Mouse (Mus musculus) hindbrain, embryonic 13.5 days (tissue): Measurements from ENCODE around the gene Osbpl2. TPM values are rescaled to one million over a fixed set of nuclear protein-coding genes. Genes with fewer than 3 reads are reported as not detected.

Experiments used
- ATAC-seq: fragments of 200-750 bp; cut with Nextera tagmentation; 2 replicates; pipeline ENCODE4 v1.8.0; 2017; ENCODE audit warnings: moderate TSS enrichment; ENCODE audit not compliant: low FRiP score
- H3K27ac ChIP-seq: fragments of 300-500 bp; sonication (generic); 2 replicates; pipeline ENCODE4 v1.5.1; 2015; ENCODE audit warnings: inconsistent platforms, mild to moderate bottlenecking, moderate library complexity
- H3K27me3 ChIP-seq: fragments of 300-500 bp; sonication (generic); 2 replicates; pipeline ENCODE4 v1.6.1; 2015; ENCODE audit warnings: mild to moderate bottlenecking, inconsistent platforms
- H3K36me3 ChIP-seq: fragments of 300-500 bp; sonication (generic); 2 replicates; pipeline ENCODE4 v1.6.1; 2015; ENCODE audit warnings: mild to moderate bottlenecking, inconsistent platforms
- H3K4me1 ChIP-seq: fragments of 300-500 bp; sonication (generic); replicated peaks from 2 replicates; pipeline ENCODE4 v1.6.1; 2015; ENCODE audit warnings: inconsistent platforms
- H3K4me2 ChIP-seq: fragments of 300-500 bp; sonication (generic); 2 replicates; pipeline ENCODE4 v1.6.1; 2015; ENCODE audit warnings: inconsistent platforms, mild to moderate bottlenecking, moderate library complexity
- H3K4me3 ChIP-seq: fragments of 300-500 bp; sonication (generic); 2 replicates; pipeline ENCODE4 v1.5.1; 2015; ENCODE audit warnings: mild to moderate bottlenecking, inconsistent platforms
- H3K9ac ChIP-seq: fragments of 300-500 bp; sonication (generic); 2 replicates; pipeline ENCODE4 v1.6.1; 2015; ENCODE audit warnings: mild to moderate bottlenecking, inconsistent platforms
- H3K9me3 ChIP-seq: fragments of 300-500 bp; sonication (generic); 2 replicates; pipeline ENCODE4 v1.6.1; 2016; ENCODE audit warnings: inconsistent platforms
- WGBS: fragments of 180-500 bp; shearing (Covaris S2); methylation state at CpG from one replicate; pipeline ENCODE4 v1.1.7; 2015; 5-methylcytosine and 5-hydroxymethylcytosine counted together
- polyA plus RNA-seq: library from polyadenylated mRNA; unstranded; fragments of >200 nt; fragmentation: Nextera tagmentation; extraction: Ambion mirVana; gene quantifications from 2 replicates; pipeline ENCODE4 v1.2.1, GENCODE M21; 2015

Osbpl2 gene
- polyA plus RNA-seq, 1 experiment from 2014 or later = 58.2 TPM

DNA sequence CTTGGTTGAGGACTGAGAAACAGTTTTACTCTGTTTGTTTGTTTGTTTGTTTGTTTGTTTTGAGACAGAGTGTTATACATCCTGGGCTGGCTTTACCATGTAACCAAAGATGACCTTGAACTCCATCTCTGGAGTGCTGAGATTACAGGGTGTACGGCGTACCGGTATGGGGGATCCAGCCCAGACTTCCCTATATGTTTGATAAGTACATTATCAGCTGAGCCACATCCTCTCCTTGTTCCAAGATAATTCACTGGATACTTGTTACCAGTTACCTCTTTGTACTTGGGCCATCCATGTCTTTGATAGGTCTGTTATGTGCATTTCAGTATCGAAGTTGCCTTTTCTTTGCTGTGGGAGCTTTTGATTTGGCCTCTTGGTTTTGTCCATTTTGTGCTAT is 14.1 kb downstream of the Osbpl2 start:
- Histone ChIP-seq H3K4me1 (no peaks in the 10 kb centered on the region), H3K27me3 (no peaks in the 10 kb centered on the region), H3K36me3 (peaks cover 9% of the 10 kb centered on the region), H3K27ac (no peak overlapping the region), H3K9me3 (no peaks in the 10 kb centered on the region), H3K4me3 (no peak overlapping the region), H3K9ac (no peak overlapping the region), H3K4me2 (no peak overlapping the region)
- ATAC-seq = no peak
- 97% methylated on average over 4 of the region's 4 CpGs for WGBS

GRCm38 (mm10) chr2:180133911-180134310 is 14.8 kb downstream of the Osbpl2 start:
- Histone ChIP-seq H3K4me3 (no peak overlapping the region), H3K27me3 (no peaks in the 10 kb centered on the region), H3K4me1 (no peaks in the 10 kb centered on the region), H3K4me2 (no peak overlapping the region), H3K36me3 (peaks cover 16% of the 10 kb centered on the region), H3K9me3 (no peaks in the 10 kb centered on the region), H3K9ac (no peak overlapping the region), H3K27ac (no peak overlapping the region)
- ATAC-seq = no peak
- 95% methylated on average over 3 of the region's 3 CpGs for WGBS

DNA sequence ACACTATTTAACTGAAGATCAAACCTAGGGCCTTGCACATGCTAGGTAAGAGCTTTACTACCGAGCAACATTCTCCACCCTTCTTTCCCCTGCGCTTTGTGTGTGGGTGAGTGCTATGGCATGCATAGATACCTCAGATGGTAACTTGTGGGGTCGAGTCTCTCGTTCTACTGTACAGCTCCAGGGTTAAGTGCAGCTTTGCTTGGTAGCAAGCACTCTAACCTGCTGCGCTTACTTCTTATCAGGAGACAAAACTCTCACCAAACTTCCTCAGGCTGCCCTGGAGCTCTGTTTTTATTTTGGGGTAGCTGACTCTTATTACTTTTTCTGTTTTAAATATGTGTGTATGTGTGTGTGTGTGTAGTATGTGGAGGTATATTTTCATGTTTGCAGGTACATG is 16.3 kb downstream of the Osbpl2 start:
- no peaks in the 10 kb centered on the region for H3K9me3 ChIP-seq
- no peaks in the 10 kb centered on the region for H3K4me1 ChIP-seq
- no peak overlapping the region for H3K9ac ChIP-seq
- H3K4me2 ChIP-seq = no peak overlapping the region
- no peak overlapping the region for H3K4me3 ChIP-seq
- no peaks in the 10 kb centered on the region for H3K27me3 ChIP-seq
- WGBS = 90% methylated on average over 5 of the region's 5 CpGs
- no peak for ATAC-seq
- no peak overlapping the region for H3K27ac ChIP-seq
- H3K36me3 ChIP-seq = peaks cover 31% of the 10 kb centered on the region

DNA sequence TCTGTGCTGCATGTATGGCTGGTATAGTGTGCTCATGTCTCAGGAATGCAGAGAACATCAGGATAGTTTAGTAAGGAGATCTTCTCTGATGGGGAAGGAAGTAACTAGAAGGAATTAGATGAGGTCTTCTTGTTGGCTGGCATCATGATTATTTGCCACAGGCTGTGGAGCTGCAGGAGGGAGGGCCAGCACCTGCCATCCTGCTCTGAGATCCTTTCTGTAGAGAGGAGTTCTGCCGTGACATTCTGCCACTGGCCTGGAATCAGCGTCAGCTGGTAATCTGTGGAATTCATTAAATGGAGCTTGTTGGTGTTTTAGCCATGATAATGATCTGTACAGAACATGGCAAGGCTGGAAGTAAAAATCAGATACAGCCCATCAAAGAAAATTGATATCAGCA is 27.0 kb downstream of the Osbpl2 start:
- Histone ChIP-seq H3K4me1 (no peaks in the 10 kb centered on the region), H3K9me3 (no peaks in the 10 kb centered on the region), H3K9ac (no peak overlapping the region), H3K4me3 (no peak overlapping the region), H3K36me3 (peaks cover 80% of the 10 kb centered on the region), H3K4me2 (no peak overlapping the region), H3K27me3 (no peaks in the 10 kb centered on the region), H3K27ac (no peak overlapping the region)
- ATAC-seq = no peak
- WGBS = 76% methylated on average over 2 of the region's 2 CpGs

DNA sequence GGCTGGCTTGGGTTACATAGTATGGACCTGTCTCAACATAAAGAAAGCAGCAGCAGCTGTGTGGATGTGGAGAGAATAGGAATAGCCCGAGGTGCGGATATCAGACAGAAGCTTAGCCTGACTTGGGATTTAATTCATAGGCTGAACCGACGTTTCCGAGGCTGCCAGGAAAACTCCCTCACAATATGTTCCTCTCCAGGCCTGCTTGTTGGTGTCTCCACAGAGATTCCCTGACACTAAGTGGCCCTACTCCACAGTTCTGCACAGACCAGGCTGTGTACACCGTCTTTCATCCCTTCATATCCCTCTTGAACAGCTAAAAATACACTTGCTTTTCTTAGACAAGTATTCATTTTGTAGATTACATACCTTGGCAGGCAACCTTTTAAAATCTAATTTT is 28.3 kb downstream of the Osbpl2 start:
- Histone ChIP-seq H3K4me3 (no peak overlapping the region), H3K36me3 (peaks cover 82% of the 10 kb centered on the region), H3K27ac (no peak overlapping the region), H3K9me3 (no peaks in the 10 kb centered on the region), H3K4me2 (no peak overlapping the region), H3K27me3 (no peaks in the 10 kb centered on the region), H3K4me1 (no peaks in the 10 kb centered on the region), H3K9ac (no peak overlapping the region)
- WGBS = 87% methylated on average over 6 of the region's 6 CpGs
- ATAC-seq = no peak

- no peaks in the 10 kb centered on the region for H3K9me3 ChIP-seq
- H3K4me1 ChIP-seq = no peaks in the 10 kb centered on the region
- H3K27ac ChIP-seq = no peak overlapping the region
- H3K4me3 ChIP-seq = no peak overlapping the region
- no peak overlapping the region for H3K9ac ChIP-seq
- H3K36me3 ChIP-seq = peaks cover 87% of the 10 kb centered on the region
- no peak overlapping the region for H3K4me2 ChIP-seq
- no peak for ATAC-seq
- 85% methylated on average over 9 of the region's 9 CpGs for WGBS
- H3K27me3 ChIP-seq = no peaks in the 10 kb centered on the region
These were observed 29.4 kb downstream of the Osbpl2 start for GRCm38 (mm10) chr2:180148551-180148950.

DNA sequence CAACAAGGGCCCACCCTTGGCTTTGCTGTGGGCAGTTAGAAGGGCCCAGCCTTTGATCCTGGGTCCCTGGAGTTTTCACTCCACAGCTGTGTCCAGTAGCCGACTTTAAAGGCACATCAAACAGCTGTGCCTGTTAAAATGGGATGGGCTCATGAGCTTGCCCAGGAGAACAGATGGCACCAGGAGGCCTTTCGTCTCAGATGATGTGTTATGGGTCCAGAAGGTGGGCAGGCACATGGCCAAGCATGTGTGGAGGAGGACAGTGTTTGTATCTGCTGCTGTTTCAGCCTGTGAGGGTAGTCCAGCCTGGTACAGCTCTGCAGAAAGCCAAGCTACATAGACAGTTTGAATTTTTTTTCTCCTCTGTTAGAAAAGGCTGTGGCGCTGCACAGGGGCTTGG is 35.7 kb downstream of the Osbpl2 start:
- WGBS = 70% methylated on average over 3 of the region's 3 CpGs
- Histone ChIP-seq H3K4me2 (no peak overlapping the region), H3K4me1 (no peaks in the 10 kb centered on the region), H3K9ac (no peak overlapping the region; the same call in 1 of the 2 replicates), H3K27ac (no peak overlapping the region), H3K27me3 (no peaks in the 10 kb centered on the region), H3K4me3 (no peak overlapping the region), H3K36me3 (peaks cover 87% of the 10 kb centered on the region), H3K9me3 (no peaks in the 10 kb centered on the region)
- ATAC-seq = no peak

- Histone ChIP-seq H3K9ac (no peak overlapping the region), H3K9me3 (no peaks in the 10 kb centered on the region), H3K36me3 (peaks cover 91% of the 10 kb centered on the region), H3K4me1 (no peaks in the 10 kb centered on the region), H3K27ac (no peak overlapping the region), H3K4me3 (no peak overlapping the region), H3K4me2 (no peak overlapping the region), H3K27me3 (no peaks in the 10 kb centered on the region)
- ATAC-seq = no peak
- WGBS = 91% methylated on average over 3 of the region's 3 CpGs
These were observed 39.5 kb downstream of the Osbpl2 start for GRCm38 (mm10) chr2:180158627-180159026.

- H3K4me1 ChIP-seq = peaks cover 3% of the 10 kb centered on the region; the same call in 1 of the 2 replicates
- H3K27ac ChIP-seq = no peak overlapping the region; the same call in 1 of the 2 replicates
- H3K4me3 ChIP-seq = no peak overlapping the region
- 72% methylated on average over 2 of the region's 2 CpGs for WGBS
- H3K9ac ChIP-seq = no peak overlapping the region
- peaks cover 40% of the 10 kb centered on the region for H3K36me3 ChIP-seq
- no peaks in the 10 kb centered on the region for H3K27me3 ChIP-seq
- peak; percentile 32; the same call in 1 of the 2 replicates for ATAC-seq
- no peak overlapping the region for H3K4me2 ChIP-seq
- no peaks in the 10 kb centered on the region for H3K9me3 ChIP-seq
These were observed 46.7 kb downstream of the Osbpl2 start for GRCm38 (mm10) chr2:180165855-180166254.

DNA sequence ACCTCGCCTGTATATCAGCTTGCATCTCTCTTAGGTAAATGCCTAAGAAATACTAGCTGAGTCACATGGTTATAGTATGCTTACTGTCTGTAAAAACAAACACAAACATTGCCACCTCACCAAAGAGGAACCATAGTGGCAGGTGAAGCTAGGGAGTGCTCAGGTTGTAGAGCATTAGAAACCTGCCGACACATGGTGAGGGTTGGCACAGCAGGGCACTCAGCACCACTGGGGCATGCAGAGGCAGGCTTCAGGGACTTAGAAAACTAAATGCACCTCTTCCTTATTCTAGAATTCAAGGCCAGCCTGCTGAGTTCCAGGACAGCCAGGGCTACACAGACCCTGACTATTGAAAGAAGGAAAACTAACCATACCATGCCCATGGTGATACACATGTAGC is 47.8 kb downstream of the Osbpl2 start:
- H3K4me3 ChIP-seq = no peak overlapping the region
- H3K9ac ChIP-seq = no peak overlapping the region
- no peaks in the 10 kb centered on the region for H3K9me3 ChIP-seq
- WGBS = 83% methylated on average over 2 of the region's 2 CpGs
- H3K4me2 ChIP-seq = no peak overlapping the region
- no peaks in the 10 kb centered on the region for H3K27me3 ChIP-seq
- no peak overlapping the region for H3K27ac ChIP-seq
- ATAC-seq = no peak
- H3K4me1 ChIP-seq = peaks cover 5% of the 10 kb centered on the region; the same call in 1 of the 2 replicates
- H3K36me3 ChIP-seq = peaks cover 30% of the 10 kb centered on the region

- Histone ChIP-seq H3K27me3 (no peaks in the 10 kb centered on the region), H3K4me2 (no peak overlapping the region; the same call in 1 of the 2 replicates), H3K4me1 (peaks cover 27% of the 10 kb centered on the region), H3K9me3 (no peaks in the 10 kb centered on the region), H3K4me3 (no peak overlapping the region), H3K36me3 (peaks cover 26% of the 10 kb centered on the region), H3K9ac (peak overlapping the region; percentile 69; the same call in 1 of the 2 replicates), H3K27ac (no peak overlapping the region)
- ATAC-seq = no peak
- WGBS = 88% methylated on average over 11 of the region's 11 CpGs
These were observed 51.2 kb downstream of the Osbpl2 start for GRCm38 (mm10) chr2:180170151-180170805.

GRCm38 (mm10) chr2:180170806-180171521 is 51.9 kb downstream of the Osbpl2 start, which contains the start of gene Adrm1:
Gene Adrm1 (plus strand): TSS chr2:180171485.
- Histone ChIP-seq H3K4me1 (peaks cover 27% of the 10 kb centered on the region), H3K27me3 (no peaks in the 10 kb centered on the region), H3K4me2 (peak within 1 kb of the TSS; percentile 100), H3K4me3 (peak within 1 kb of the TSS; percentile 97), H3K9ac (peak within 1 kb of the TSS; percentile 99), H3K9me3 (no peaks in the 10 kb centered on the region), H3K27ac (peak within 1 kb of the TSS; percentile 96), H3K36me3 (peaks cover 33% of the 10 kb centered on the region)
- WGBS = 5% methylated on average over 41 of the region's 41 CpGs
- ATAC-seq = peak; percentile 100
